Mouse (Mus musculus): Measurements from ENCODE around the gene Ninj2.

Gene Ninj2

GRCm38 (mm10) chr6:120175650-120176049 is 82.5 kb downstream of the Ninj2 start:
- DNase-seq (ENCODE audit: low spot score in 2 of 2), result no peak

DNA sequence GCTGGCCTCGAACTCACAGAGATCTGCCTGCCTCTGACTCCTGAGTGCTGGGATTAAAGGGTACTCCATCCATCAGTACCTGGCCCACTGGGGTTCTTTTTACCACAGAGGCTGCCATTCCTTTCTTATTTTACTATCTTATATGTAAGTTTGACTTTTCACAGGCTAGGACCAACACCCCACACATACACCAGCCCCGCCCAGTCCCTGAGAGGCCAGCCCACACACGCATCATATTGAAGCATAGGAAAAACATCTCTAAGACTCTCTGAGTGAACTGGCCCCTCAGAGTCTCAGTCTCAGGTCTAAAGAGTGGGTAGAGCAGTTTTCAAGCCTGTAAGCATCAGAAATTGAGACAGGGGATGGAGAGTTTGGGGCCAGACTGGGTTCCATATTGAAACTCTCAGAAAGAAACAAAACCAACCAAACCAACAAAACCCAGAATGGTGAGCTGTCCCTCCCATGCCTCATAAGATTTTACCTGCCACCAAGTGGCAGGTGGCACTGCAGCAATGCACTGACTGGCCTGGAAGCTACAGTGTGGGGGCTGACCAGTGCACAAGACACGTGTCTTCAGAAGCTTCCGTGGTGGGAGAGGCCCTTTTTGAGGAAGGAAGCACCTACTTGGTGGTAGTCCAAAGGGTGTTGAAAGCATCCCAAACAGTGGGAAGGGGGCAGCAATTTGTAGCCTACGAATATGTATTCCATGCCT is 86.0 kb downstream of the Ninj2 start:
- peak in 1 of 2 experiments; percentile 60 for DNase-seq (ENCODE audit: low spot score in 2 of 2)

GRCm38 (mm10) chr6:120179756-120180206 is 86.6 kb downstream of the Ninj2 start:
- DNase-seq (ENCODE audit: low spot score in 2 of 2), result peak in 1 of 2 experiments; percentile 23

GRCm38 (mm10) chr6:120180492-120180891 is 87.3 kb downstream of the Ninj2 start:
- DNase-seq (ENCODE audit: low spot score in 2 of 2), result no peak

DNA sequence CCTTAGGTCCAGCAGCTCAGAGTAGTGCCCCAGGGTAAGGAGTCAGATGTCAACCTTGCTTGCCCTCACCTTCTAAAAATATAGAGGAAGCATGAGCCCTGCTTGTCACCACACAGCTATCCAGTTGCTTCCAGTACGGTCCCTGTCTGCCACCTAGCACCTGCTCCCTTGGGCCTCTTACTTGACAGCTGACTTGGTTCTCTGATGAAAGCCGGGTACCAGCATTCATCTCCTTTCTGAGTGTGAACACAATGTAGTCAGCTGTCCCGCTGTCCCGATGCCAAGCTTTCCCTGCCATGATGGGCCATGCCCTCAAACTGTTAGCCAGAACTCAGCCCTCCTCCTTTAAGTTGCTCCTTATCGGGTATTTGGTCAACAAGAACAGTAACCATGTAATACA is 89.0 kb downstream of the Ninj2 start:
- no peak for DNase-seq (ENCODE audit: low spot score in 2 of 2)

DNA sequence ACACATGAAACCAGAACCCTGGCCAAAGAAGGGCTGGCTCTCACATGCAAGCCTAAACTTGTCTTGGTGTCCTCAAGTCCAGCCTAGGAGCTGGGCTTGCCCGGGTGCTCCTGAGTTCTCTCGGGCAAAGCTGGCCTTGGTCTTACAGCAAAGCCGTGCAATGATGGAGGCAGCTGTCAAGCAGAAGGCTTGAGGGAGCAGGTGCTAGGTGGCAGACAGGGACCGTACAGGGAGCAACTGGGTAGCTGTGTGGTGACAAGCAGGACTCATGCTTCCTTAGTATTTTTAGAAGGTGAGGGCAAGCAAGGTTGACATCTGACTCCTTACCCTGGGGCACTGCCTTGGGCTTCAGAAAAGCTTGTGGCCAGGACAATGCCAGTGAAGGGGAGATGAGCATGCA is 90.6 kb downstream of the Ninj2 start:
- no peak for DNase-seq (ENCODE audit: low spot score in 2 of 2)

DNA sequence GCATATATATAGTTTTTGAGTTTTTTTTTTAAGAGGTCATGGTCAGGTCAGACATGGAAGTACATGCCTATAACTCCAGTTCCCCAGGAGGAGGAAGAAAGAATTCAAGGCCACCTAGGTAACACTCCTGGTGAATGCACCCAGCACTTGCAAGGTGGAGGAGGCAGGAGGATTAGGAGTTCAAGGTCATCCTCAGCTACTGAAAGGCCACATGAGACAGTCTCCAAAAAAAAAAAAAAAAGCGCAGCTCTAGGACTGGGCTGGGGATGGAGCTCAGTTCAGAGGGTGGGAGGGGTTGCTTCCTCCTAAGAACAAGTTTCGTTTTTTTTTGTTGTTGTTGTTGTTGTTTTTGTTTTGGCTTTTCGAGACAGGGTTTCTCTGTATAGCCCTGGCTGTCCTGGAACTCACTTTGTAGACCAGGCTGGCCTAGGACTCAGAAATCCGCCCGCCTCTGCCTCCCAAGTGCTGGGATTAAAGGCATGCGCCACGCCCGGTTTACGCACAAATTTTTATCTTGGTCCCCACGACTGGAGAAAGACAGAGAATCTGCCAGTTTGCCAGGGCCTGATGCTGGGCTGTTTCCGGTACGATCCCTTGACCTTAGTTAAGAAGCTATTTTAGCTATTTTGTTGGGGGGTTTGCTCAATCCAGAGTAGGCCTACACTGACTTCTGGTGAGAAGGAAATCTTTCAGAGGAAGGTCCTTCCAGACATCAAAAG is 92.0 kb downstream of the Ninj2 start:
- DNase-seq (ENCODE audit: low spot score in 2 of 2), result no peak

GRCm38 (mm10) chr6:120185756-120186155 is 92.6 kb downstream of the Ninj2 start:
- DNase-seq (ENCODE audit: low spot score in 2 of 2), result no peak

GRCm38 (mm10) chr6:120186594-120186993 is 93.4 kb downstream of the Ninj2 start:
- DNase-seq (ENCODE audit: low spot score in 2 of 2), result no peak

DNA sequence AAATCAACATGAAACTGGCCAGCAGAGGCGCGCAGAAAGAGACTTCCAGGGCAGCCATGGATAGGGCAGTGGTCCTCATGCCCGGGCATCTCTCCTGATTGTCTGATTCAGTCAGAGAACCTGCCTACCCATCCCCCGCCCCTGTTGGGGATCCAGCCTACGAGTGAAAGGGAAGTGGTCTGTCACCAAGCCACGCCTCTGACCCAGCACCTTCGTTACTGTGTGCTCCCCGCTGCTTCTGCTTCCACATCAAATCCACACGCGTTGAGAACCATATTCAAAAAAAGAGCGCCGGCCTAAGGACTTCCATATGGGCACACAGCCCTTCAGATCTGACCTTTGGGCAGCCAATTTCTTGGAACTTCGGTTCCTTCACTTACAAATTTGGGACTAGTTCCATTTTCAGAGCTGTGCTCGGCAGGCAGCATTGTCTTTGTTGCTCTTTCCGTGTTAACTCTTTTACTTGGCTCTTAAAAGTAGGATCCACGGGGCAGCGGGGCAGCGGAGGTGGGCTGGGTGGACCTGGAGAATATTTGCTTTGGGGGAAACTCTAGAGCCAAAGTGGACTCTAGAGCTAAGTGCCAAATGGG is 94.5 kb downstream of the Ninj2 start:
- DNase-seq (ENCODE audit: low spot score in 2 of 2), result peak; percentile 86 to 89

DNA sequence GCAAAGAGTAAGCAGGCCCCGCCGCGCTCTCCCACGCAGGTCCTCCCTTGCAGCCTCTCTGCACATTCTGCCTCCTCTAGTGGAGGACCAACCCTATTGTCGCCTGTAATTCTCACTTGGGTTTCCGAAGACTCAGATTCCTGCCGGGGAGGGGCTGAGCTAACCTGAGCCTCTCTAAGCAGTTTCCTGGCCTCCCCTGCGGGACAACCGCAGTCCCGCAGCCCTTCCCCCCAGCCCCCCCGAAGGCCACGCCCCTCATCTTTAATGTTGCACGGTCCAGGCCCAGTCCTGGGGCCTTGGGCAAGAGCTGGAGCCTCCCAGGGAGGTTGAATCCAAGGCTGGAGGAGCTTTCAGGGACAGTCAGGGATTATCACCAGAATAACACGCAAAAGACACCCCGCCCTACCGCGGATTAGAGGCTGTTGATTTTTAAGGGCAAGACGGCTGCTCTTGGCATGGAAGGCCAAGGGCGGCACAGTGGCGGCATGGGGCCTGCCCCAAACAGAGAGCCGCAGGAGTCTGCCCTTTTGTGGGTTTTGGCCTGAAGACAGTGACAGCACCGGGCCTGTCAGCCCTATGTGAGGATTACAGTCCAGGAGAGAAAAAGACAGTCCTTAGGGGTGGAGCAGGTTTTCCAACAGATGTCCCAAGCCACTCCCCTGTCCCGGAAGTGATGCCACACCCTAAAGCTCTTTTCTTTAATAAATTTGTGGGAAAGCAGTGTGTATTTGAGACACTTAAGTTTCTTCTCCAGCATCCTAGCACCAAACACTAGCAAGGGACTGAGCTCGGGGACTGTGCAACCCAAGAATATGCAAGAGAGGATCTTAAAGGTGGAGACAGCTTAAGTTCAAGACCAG is 95.5 kb downstream of the Ninj2 start:
- peak; percentile 66 to 70 for DNase-seq (ENCODE audit: low spot score in 2 of 2)

DNA sequence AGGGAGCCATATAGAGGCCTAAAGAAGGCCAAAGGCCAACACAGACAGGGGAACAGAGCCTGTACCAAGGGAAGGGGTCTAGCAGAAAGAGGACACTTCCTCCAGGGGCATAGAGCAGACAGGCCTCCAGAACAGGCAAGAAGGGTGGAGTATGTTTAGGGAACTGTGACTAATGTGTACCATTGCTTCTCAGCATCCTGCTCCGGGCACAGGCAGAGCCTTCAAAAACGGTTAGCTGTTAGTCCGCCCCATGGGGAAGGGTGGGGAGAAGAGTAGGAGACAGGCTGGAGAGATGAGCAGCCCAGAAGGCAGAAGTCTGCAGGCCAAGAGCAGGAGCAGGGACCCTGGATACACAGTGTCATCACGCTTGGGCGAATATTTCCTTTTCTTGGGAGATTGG is 96.1 kb downstream of the Ninj2 start:
- no peak for DNase-seq (ENCODE audit: low spot score in 2 of 2)

GRCm38 (mm10) chr6:120190365-120190764 is 97.2 kb downstream of the Ninj2 start:
- no peak for DNase-seq (ENCODE audit: low spot score in 2 of 2)

- DNase-seq (ENCODE audit: low spot score in 2 of 2), result no peak
These were observed 97.8 kb downstream of the Ninj2 start for GRCm38 (mm10) chr6:120190912-120191311.

GRCm38 (mm10) chr6:120191396-120192170 is 98.4 kb downstream of the Ninj2 start:
- DNase-seq (ENCODE audit: low spot score in 2 of 2), result no peak

GRCm38 (mm10) chr6:120192211-120192870 is 99.2 kb downstream of the Ninj2 start:
- DNase-seq (ENCODE audit: low spot score in 2 of 2), result no peak

DNA sequence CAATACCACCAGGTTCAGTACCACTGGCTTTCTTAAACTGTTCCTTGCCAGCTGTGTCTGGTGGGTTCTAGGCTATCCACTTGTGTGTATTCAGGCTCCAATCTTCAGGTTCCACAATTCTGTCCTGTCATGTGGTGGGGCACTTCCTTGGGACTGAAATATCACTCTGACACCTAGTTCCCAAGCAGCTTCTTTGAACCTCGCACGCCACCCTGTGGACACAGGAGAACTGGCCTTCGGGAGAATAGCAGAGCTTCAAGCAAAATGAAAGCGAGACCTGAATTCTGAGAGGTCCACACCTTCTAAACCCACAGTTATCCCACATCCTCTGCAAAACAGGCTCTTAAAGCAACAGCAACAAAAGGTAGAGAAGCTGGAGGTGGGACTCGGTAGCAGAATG is 100.0 kb downstream of the Ninj2 start:
- DNase-seq (ENCODE audit: low spot score in 2 of 2), result peak; percentile 80 to 86

DNA sequence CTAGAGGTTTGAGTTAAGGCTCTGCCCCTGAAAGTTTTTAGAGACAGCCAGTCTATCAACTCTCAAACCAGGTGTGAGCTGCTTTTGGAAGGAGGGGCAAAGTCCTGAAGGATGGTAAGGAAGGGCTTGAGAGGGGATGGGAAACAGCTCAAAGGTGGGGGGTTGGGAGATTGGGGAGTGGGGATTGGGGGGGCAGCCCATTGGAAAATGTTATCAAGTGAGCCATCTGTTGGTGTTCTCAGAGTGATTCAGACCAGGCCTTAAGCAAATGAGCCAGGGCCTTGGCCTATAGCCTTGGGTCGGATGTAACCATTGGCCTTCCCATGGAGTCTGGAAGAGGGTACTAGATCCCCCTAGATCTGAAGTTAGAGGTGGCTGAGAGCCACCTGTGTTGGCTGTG is 100.6 kb downstream of the Ninj2 start:
- DNase-seq (ENCODE audit: low spot score in 2 of 2), result no peak

- no peak for DNase-seq (ENCODE audit: low spot score in 2 of 2)
These were observed 101.2 kb downstream of the Ninj2 start for GRCm38 (mm10) chr6:120194305-120194704.

DNA sequence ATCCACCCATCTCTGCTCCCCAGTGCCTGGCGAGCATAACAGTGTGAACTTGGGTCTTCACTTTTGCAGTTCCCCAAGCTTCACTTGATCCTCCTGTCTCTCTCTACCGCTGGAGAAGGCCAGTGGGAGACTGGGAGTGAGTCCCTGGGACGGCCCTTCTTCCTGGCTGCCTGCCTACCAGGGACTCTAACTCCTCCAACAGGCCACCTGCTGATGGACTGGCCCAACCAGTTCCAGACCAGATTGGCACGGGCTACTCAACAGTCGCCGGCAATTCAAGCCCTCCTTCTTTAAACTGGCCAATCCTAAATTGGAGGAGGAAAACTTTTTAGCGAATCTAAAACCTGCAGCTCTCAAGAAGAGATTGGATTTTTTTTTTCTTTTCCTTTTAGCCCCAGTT is 101.8 kb downstream of the Ninj2 start:
- no peak for DNase-seq (ENCODE audit: low spot score in 2 of 2)

DNA sequence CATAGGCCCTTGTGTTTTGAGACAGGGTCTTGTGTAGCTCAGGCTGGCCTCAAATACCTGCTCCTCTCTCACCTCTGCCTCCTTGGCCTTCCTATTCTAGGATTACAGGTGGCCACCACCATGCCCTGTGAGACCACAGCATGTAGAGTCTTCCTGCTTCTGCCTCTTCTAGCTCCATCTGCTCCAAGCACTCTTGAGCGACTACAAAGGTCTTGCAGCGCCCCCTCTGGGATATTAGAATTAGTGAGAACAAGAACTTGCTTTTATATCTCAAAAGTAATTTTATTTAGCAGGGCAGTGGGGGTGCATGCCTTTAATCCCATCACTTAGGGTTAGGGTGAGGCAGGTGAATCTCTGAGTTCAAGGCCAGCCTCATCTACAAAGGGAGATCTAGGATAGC is 103.7 kb downstream of the Ninj2 start:
- peak; percentile 44 to 59 for DNase-seq (ENCODE audit: low spot score in 2 of 2)

All from spleen, postnatal 36 days (tissue).